Mouse (Mus musculus) heart, postnatal 0 days (tissue): ENCODE measurements around the gene Vmn1r80.

Experiments used
- CTCF ChIP-seq: IDR thresholded peaks from 2 replicates; pipeline ENCODE4 v1.5.1; 2016; ENCODE audit warnings: antibody characterized with exemption, control low read depth, low read depth
- EP300 ChIP-seq: IDR thresholded peaks from 2 replicates; pipeline ENCODE4 v1.6.1; 2016; ENCODE audit warnings: antibody characterized with exemption, low read depth

DNA sequence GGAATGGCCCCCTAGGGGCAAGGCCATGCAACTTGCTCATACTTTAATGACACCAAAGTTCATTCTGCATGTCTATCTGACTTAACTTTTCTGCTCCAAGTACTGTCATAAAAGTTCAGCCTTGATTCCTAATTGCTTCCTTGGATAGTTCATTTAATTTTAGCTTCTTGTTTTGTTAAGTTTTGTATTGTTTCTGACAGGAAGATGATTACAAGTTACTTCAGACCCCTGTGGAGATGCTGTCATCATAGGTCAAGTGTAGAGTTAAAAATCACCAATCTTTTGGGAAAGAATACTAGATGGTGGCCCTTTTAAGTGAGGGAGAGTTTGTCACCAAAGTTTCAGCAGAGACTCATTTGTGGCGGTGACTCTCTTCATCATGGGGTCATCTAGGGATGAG, at the start of gene Vmn1r80:
- no peak for TF ChIP-seq CTCF
- TF ChIP-seq EP300, result no peak
